Mouse (Mus musculus): ENCODE results near the gene Kcnd2.

- TF ChIP-seq CTCF (conservative IDR thresholded peaks at IDR 0.05 in 1 of 2, IDR thresholded peaks at IDR 0.05 in 1 of 2; ENCODE audit: low read depth in 2 of 2, low read length in 2 of 2): no peak
- no peak for TF ChIP-seq UBTF (IDR thresholded peaks at IDR 0.05; ENCODE audit: low read depth, low read length)
- TF ChIP-seq NELFE (IDR thresholded peaks at IDR 0.05; ENCODE audit: low read depth, low read length): no peak
- no peak for TF ChIP-seq BHLHE40 (IDR thresholded peaks at IDR 0.05; ENCODE audit: low read depth, low read length)
Observed at GRCm38 (mm10) chr6:21215491-21216191, at the start of gene Kcnd2.

Measured in CH12.LX (cell line).